Mouse (Mus musculus): Measurements from ENCODE around the gene Tex2. TPM values are rescaled to one million over a fixed set of nuclear protein-coding genes. Genes with fewer than 3 reads are reported as not detected.

Gene Tex2
- total and polyA plus RNA-seq, 2 experiments from 2014 or later, result 30.8 to 60.5 TPM

GRCm38 (mm10) chr11:106490057-106490456, 123.2 kb downstream of the Tex2 start:
- no peaks in the 10 kb centered on the region for H3K9me3 ChIP-seq (ENCODE audit: low read length)
- no peak overlapping the region for H3K9ac ChIP-seq (replicated peaks; ENCODE audit: low read length)
- ATAC-seq (no peak), DNase-seq (ENCODE audit: low spot score) (no peak)
- H3K4me2 ChIP-seq (ENCODE audit: low read depth, low read length), result no peak overlapping the region
- H3K4me1 ChIP-seq (ENCODE audit: insufficient read depth, low read length), result peaks cover 4% of the 10 kb centered on the region; the same call in 1 of the 2 replicates
- H3K36me3 ChIP-seq (ENCODE audit: insufficient read depth, low read length), result no peaks in the 10 kb centered on the region
- WGBS, result 79% methylated on average over 10 of the region's 10 CpGs
- H3K27ac ChIP-seq, result no peak overlapping the region
- no peaks in the 10 kb centered on the region for H3K27me3 ChIP-seq (ENCODE audit: insufficient read depth, low read length)
- no peak for TF ChIP-seq CTCF (IDR thresholded peaks at IDR 0.05; ENCODE audit: low read depth)
- no peak overlapping the region for H3K4me3 ChIP-seq (ENCODE audit: low read length)

- ATAC-seq (no peak), DNase-seq (ENCODE audit: low spot score) (no peak)
- 55% methylated on average over 7 of the region's 7 CpGs for WGBS
- no peaks in the 10 kb centered on the region for H3K9me3 ChIP-seq (ENCODE audit: low read length)
- no peak overlapping the region for H3K4me2 ChIP-seq (ENCODE audit: low read depth, low read length)
- H3K36me3 ChIP-seq (ENCODE audit: insufficient read depth, low read length), result no peaks in the 10 kb centered on the region
- H3K4me3 ChIP-seq (ENCODE audit: low read length), result no peak overlapping the region
- peaks cover 4% of the 10 kb centered on the region; the same call in 1 of the 2 replicates for H3K4me1 ChIP-seq (ENCODE audit: insufficient read depth, low read length)
- H3K27me3 ChIP-seq (ENCODE audit: insufficient read depth, low read length), result no peaks in the 10 kb centered on the region
- TF ChIP-seq CTCF (IDR thresholded peaks at IDR 0.05; ENCODE audit: low read depth), result no peak
- no peak overlapping the region for H3K27ac ChIP-seq
- no peak overlapping the region for H3K9ac ChIP-seq (replicated peaks; ENCODE audit: low read length)
Observed at GRCm38 (mm10) chr11:106489036-106489693, 124.1 kb downstream of the Tex2 start.

DNA sequence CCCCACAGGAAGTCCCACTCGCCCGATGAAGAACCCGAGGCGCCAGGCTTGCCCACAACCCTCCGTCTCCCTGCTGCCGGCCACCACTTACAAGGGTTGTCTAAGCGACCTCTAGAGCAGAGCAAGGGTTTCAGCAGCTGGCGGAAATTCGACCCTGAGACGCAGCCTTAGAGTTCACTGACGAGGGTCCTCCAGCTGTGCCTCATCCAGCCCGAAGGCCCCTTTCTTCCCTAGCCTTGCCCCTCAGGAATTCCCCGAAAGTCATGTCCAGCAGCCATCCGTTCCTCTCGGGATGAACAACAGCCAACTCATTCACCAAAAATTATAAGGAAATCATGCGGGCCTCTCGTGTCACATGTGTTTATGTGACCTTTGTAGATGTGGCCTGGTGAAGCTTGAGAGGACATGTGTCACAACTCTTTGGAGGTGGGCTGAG, 125.1 kb downstream of the Tex2 start:
- no peaks in the 10 kb centered on the region for H3K9me3 ChIP-seq (ENCODE audit: low read length)
- ATAC-seq, result peak; percentile 36; the same call in 1 of the 2 replicates
- H3K4me1 ChIP-seq (ENCODE audit: insufficient read depth, low read length), result peaks cover 4% of the 10 kb centered on the region; the same call in 1 of the 2 replicates
- H3K36me3 ChIP-seq (ENCODE audit: insufficient read depth, low read length), result no peaks in the 10 kb centered on the region
- peak overlapping the region; percentile 94 for H3K4me3 ChIP-seq (ENCODE audit: low read length)
- H3K27ac ChIP-seq, result peak overlapping the region; percentile 83
- peak overlapping the region; percentile 85; the same call in 1 of the 2 replicates for H3K9ac ChIP-seq (replicated peaks; ENCODE audit: low read length)
- 13% methylated on average over 17 of the region's 17 CpGs for WGBS
- TF ChIP-seq CTCF (IDR thresholded peaks at IDR 0.05; ENCODE audit: low read depth), result 0 out of 2 replicates have a peak, but pooled peaks have one; percentile 7
- DNase-seq (ENCODE audit: low spot score), result no peak
- peak overlapping the region; percentile 89 for H3K4me2 ChIP-seq (ENCODE audit: low read depth, low read length)
- no peaks in the 10 kb centered on the region for H3K27me3 ChIP-seq (ENCODE audit: insufficient read depth, low read length)

DNA sequence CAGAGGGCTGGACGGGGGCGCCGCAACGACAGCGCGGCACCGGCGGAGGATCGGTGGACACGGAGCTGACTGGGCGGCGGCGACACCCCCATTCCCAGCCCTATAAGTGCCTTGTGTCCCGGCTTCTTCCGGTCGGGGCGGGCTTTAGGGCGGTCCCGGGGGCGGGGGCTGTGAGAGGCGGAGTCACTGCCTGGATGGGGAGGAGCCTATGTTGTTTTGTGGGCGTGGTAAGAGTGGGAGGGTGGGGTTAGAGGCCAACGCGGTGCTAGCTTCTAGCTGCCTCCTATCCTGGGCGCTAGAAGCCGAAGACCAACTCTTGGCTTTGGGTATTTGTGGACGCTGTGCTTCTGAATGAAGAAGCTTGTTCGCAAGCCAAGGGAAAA, 125.5 kb downstream of the Tex2 start, which contains the start of gene Ern1:
Gene Ern1 (minus strand): TSS at position 120 of the 383 bp plus-strand sequence.
- H3K4me2 ChIP-seq (ENCODE audit: low read depth, low read length), result peak within 1 kb of the TSS; percentile 89
- no peak for TF ChIP-seq CTCF (IDR thresholded peaks at IDR 0.05; ENCODE audit: low read depth)
- H3K4me1 ChIP-seq (ENCODE audit: insufficient read depth, low read length), result peaks cover 4% of the 10 kb centered on the region; the same call in 1 of the 2 replicates
- peak within 1 kb of the TSS; percentile 94 for H3K4me3 ChIP-seq (ENCODE audit: low read length)
- peak within 1 kb of the TSS; percentile 85 for H3K9ac ChIP-seq (replicated peaks; ENCODE audit: low read length)
- H3K27ac ChIP-seq, result peak within 1 kb of the TSS; percentile 83
- WGBS, result under 1% methylated on average over 28 of the region's 28 CpGs
- peak; percentile 93 for DNase-seq (ENCODE audit: low spot score)
- H3K9me3 ChIP-seq (ENCODE audit: low read length), result no peaks in the 10 kb centered on the region
- no peaks in the 10 kb centered on the region for H3K36me3 ChIP-seq (ENCODE audit: insufficient read depth, low read length)
- no peaks in the 10 kb centered on the region for H3K27me3 ChIP-seq (ENCODE audit: insufficient read depth, low read length)
- peak; percentile 99 for ATAC-seq

GRCm38 (mm10) chr11:106486866-106487732, 126.1 kb downstream of the Tex2 start:
- H3K4me3 ChIP-seq (ENCODE audit: low read length), result peak overlapping the region; percentile 94
- peaks cover 4% of the 10 kb centered on the region; the same call in 1 of the 2 replicates for H3K4me1 ChIP-seq (ENCODE audit: insufficient read depth, low read length)
- DNase-seq (ENCODE audit: low spot score), result peak; percentile 56
- ATAC-seq, result peak; percentile 89
- H3K9me3 ChIP-seq (ENCODE audit: low read length), result no peaks in the 10 kb centered on the region
- peak overlapping the region; percentile 89 for H3K4me2 ChIP-seq (ENCODE audit: low read depth, low read length)
- WGBS, result 1% methylated on average over 78 of the region's 86 CpGs
- no peaks in the 10 kb centered on the region for H3K27me3 ChIP-seq (ENCODE audit: insufficient read depth, low read length)
- H3K27ac ChIP-seq, result peak overlapping the region; percentile 83
- no peaks in the 10 kb centered on the region for H3K36me3 ChIP-seq (ENCODE audit: insufficient read depth, low read length)
- TF ChIP-seq CTCF (IDR thresholded peaks at IDR 0.05; ENCODE audit: low read depth), result no peak
- peak overlapping the region; percentile 85 for H3K9ac ChIP-seq (replicated peaks; ENCODE audit: low read length)

GRCm38 (mm10) chr11:106486042-106486865, 127.0 kb downstream of the Tex2 start:
- ATAC-seq, result no peak
- H3K36me3 ChIP-seq (ENCODE audit: insufficient read depth, low read length), result no peaks in the 10 kb centered on the region
- H3K27me3 ChIP-seq (ENCODE audit: insufficient read depth, low read length), result no peaks in the 10 kb centered on the region
- no peak for TF ChIP-seq CTCF (IDR thresholded peaks at IDR 0.05; ENCODE audit: low read depth)
- H3K27ac ChIP-seq, result no peak overlapping the region
- peak overlapping the region; percentile 89 for H3K4me2 ChIP-seq (ENCODE audit: low read depth, low read length)
- H3K9ac ChIP-seq (replicated peaks; ENCODE audit: low read length), result peak overlapping the region; percentile 85; the same call in 1 of the 2 replicates
- H3K4me3 ChIP-seq (ENCODE audit: low read length), result peak overlapping the region; percentile 94
- H3K4me1 ChIP-seq (ENCODE audit: insufficient read depth, low read length), result peaks cover 4% of the 10 kb centered on the region; the same call in 1 of the 2 replicates
- no peaks in the 10 kb centered on the region for H3K9me3 ChIP-seq (ENCODE audit: low read length)
- no peak for DNase-seq (ENCODE audit: low spot score)
- 50% methylated on average over 16 of the region's 16 CpGs for WGBS
